ENCODE assay signal across 8 mouse cellular contexts in the genomic region with DNA sequence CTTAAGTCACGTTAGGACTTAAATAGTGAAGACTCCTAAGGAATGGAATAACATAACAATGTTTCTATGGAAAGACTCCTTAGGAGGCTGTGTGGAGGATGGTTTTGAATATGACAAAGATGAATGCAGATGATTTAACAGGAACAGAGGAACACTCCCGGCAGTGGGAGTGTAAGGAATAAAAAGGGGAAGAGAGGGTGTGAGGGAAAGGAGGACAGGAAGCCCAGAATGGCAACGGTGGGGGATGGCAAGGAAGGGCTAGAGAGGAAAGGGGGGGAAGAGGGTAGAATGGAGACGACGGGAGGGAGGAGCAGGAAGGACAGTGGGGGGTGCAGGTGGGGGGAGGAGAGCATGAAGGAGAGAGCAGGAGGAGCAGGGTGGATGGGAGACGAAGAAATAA. TPM values are rescaled to one million over a fixed set of nuclear protein-coding genes. Genes with fewer than 3 reads are reported as not detected.
DNase-seq lines count a peak whose midpoint lies in the region; ATAC-seq and TF ChIP-seq lines count a peak whose summit lies in the region.

No protein-coding gene starts in this region.

- TF ChIP-seq CTCF in gastrocnemius, adult 2 months (IDR thresholded peaks at IDR 0.05): no peak

- intact Hi-C loops in gastrocnemius, adult 2 months (cut with DNase I): no loop called here

- H3K4me1 ChIP-seq in lung, embryonic 15.5 days: no peaks in the 10 kb centered on the region
- no peaks in the 10 kb centered on the region for H3K4me1 ChIP-seq in intestine, embryonic 14.5 days (replicated peaks; ENCODE audit: control insufficient read depth, insufficient read depth, low read length)
- peaks cover 9% of the 10 kb centered on the region; the same call in 1 of the 2 replicates for H3K4me1 ChIP-seq in stomach, embryonic 14.5 days (ENCODE audit: control insufficient read depth, insufficient read depth, low read length)

- H3K4me2 ChIP-seq in lung, embryonic 15.5 days: peak overlapping the region; percentile 47
- H3K4me2 ChIP-seq in intestine, embryonic 14.5 days (ENCODE audit: low read length): peak overlapping the region; percentile 40
- H3K4me2 ChIP-seq in stomach, embryonic 14.5 days (replicated peaks; ENCODE audit: low read depth, low read length): peak overlapping the region; percentile 20; the same call in 1 of the 2 replicates

- H3K9me3 ChIP-seq in lung, embryonic 15.5 days: no peaks in the 10 kb centered on the region
- no peaks in the 10 kb centered on the region for H3K9me3 ChIP-seq in intestine, embryonic 14.5 days (ENCODE audit: control insufficient read depth, low read length)
- no peaks in the 10 kb centered on the region for H3K9me3 ChIP-seq in stomach, embryonic 14.5 days (ENCODE audit: control insufficient read depth, low read depth, low read length)

- no peak for DNase-seq in gastrocnemius, adult 2 months
- DNase-seq in gastrocnemius, adult 18-20 months (ENCODE audit: low spot score): no peak
- no peak for DNase-seq in lung, postnatal 4 days
- no peak for DNase-seq in intestine, embryonic 14.5 days (ENCODE audit: low spot score)
- DNase-seq in cerebellum, postnatal 14 days: no peak
- no peak for DNase-seq in cerebellum, adult 8-10 months

- H3K27me3 ChIP-seq in lung, embryonic 15.5 days: no peaks in the 10 kb centered on the region
- H3K27me3 ChIP-seq in intestine, embryonic 14.5 days (replicated peaks; ENCODE audit: control insufficient read depth, insufficient read depth, low read length): no peaks in the 10 kb centered on the region
- H3K27me3 ChIP-seq in stomach, embryonic 14.5 days (ENCODE audit: control insufficient read depth, insufficient read depth, low read length): no peaks in the 10 kb centered on the region

- H3K36me3 ChIP-seq in lung, embryonic 15.5 days: no peaks in the 10 kb centered on the region
- no peaks in the 10 kb centered on the region for H3K36me3 ChIP-seq in intestine, embryonic 14.5 days (ENCODE audit: control insufficient read depth, insufficient read depth, low read length)
- no peaks in the 10 kb centered on the region for H3K36me3 ChIP-seq in stomach, embryonic 14.5 days (ENCODE audit: control insufficient read depth, insufficient read depth, low read length)

- H3K27ac ChIP-seq in gastrocnemius, adult 2 months: no peak overlapping the region
- H3K27ac ChIP-seq in lung, embryonic 15.5 days: no peak overlapping the region
- H3K27ac ChIP-seq in intestine, embryonic 14.5 days (ENCODE audit: low read depth): no peak overlapping the region
- H3K27ac ChIP-seq in stomach, embryonic 14.5 days (ENCODE audit: low read length): no peak overlapping the region

- no peak for ATAC-seq in lung, embryonic 15.5 days (ENCODE audit: borderline replicate concordance, extremely low read depth, low FRiP score, low TSS enrichment)
- no peak for ATAC-seq in intestine, embryonic 14.5 days (replicated peaks; ENCODE audit: low FRiP score, low TSS enrichment, low read depth)
- no peak for ATAC-seq in stomach, embryonic 14.5 days (ENCODE audit: insufficient number of reproducible peaks, insufficient read depth, low FRiP score, low read depth)

- peak overlapping the region; percentile 43 for H3K4me3 ChIP-seq in gastrocnemius, adult 2 months
- H3K4me3 ChIP-seq in lung, embryonic 15.5 days: no peak overlapping the region
- H3K4me3 ChIP-seq in intestine, embryonic 14.5 days (ENCODE audit: low read depth, low read length): no peak overlapping the region
- no peak overlapping the region for H3K4me3 ChIP-seq in stomach, embryonic 14.5 days (ENCODE audit: low read depth, low read length)

- no peak overlapping the region for H3K9ac ChIP-seq in lung, embryonic 15.5 days
- 0 out of 2 replicates have a peak overlapping the region, but pooled peaks have one; percentile 20 for H3K9ac ChIP-seq in intestine, embryonic 14.5 days (ENCODE audit: low read length)
- no peak overlapping the region for H3K9ac ChIP-seq in stomach, embryonic 14.5 days (replicated peaks; ENCODE audit: low read depth, low read length)

- 11% methylated on average over 6 of the region's 6 CpGs for WGBS in lung, embryonic 15.5 days
- 10% methylated on average over 6 of the region's 6 CpGs for WGBS in intestine, embryonic 14.5 days
- 14% methylated on average over 6 of the region's 6 CpGs for WGBS in stomach, embryonic 14.5 days

RNA-seq across cellular contexts. Expression of a gene that starts 24.4 kb away (rescaled TPM):
- 1 to 10 TPM; 3.5 to 5.0 TPM for total RNA-seq in gastrocnemius, adult 2 months (2021)
- total RNA-seq in gastrocnemius, adult 18-20 months (2021): 1 to 10 TPM; 3.3 to 4.1 TPM
- 20.1 and 24.4 TPM in 2 replicates for polyA plus RNA-seq in lung, embryonic 15.5 days (2015; fragmentation: Nextera tagmentation; extraction: Ambion mirVana)
- 21.6 and 23.1 TPM in 2 replicates for polyA plus RNA-seq in intestine, embryonic 14.5 days (2014; fragmentation: Nextera tagmentation; extraction: Ambion mirVana)
- polyA plus RNA-seq in stomach, embryonic 14.5 days (2014; fragmentation: Nextera tagmentation; extraction: Ambion mirVana): 27.1 and 29.2 TPM in 2 replicates
